Mouse (Mus musculus) heart, embryonic 13.5 days (tissue): ENCODE results near the gene Slc26a11. TPM values are rescaled to one million over a fixed set of nuclear protein-coding genes. Genes with fewer than 3 reads are reported as not detected.

Experiments
- ATAC-seq: fragments of 200-750 bp; cut with Nextera tagmentation; 2 replicates; pipeline ENCODE4 v1.8.0; 2017; ENCODE audit warnings: moderate TSS enrichment; ENCODE audit not compliant: insufficient number of reproducible peaks, low FRiP score, low TSS enrichment; ENCODE audit errors: extremely low read depth
- H3K27ac ChIP-seq: fragments of 300-500 bp; sonication (generic); replicated peaks from 2 replicates; pipeline ENCODE4 v1.5.1; 2015; ENCODE audit warnings: moderate library complexity, mild to moderate bottlenecking, inconsistent platforms
- H3K27me3 ChIP-seq: fragments of 300-500 bp; sonication (generic); replicated peaks from 2 replicates; pipeline ENCODE4 v1.6.1; 2015; ENCODE audit warnings: mild to moderate bottlenecking, inconsistent platforms
- H3K36me3 ChIP-seq: fragments of 300-500 bp; sonication (generic); 2 replicates; pipeline ENCODE4 v1.6.1; 2015; ENCODE audit warnings: mild to moderate bottlenecking, inconsistent platforms
- H3K4me1 ChIP-seq: fragments of 300-500 bp; sonication (generic); 2 replicates; pipeline ENCODE4 v1.6.1; 2015; ENCODE audit warnings: inconsistent platforms
- H3K4me2 ChIP-seq: fragments of 300-500 bp; sonication (generic); 2 replicates; pipeline ENCODE4 v1.6.1; 2015; ENCODE audit warnings: inconsistent platforms, mild to moderate bottlenecking, moderate library complexity
- H3K4me3 ChIP-seq: fragments of 300-500 bp; sonication (generic); 2 replicates; pipeline ENCODE4 v1.5.1; 2015; ENCODE audit warnings: moderate library complexity, mild to moderate bottlenecking, inconsistent platforms
- H3K9ac ChIP-seq: fragments of 300-500 bp; sonication (generic); 2 replicates; pipeline ENCODE4 v1.6.1; 2015; ENCODE audit warnings: inconsistent platforms, mild to moderate bottlenecking, moderate library complexity
- H3K9me3 ChIP-seq: fragments of 300-500 bp; sonication (generic); 2 replicates; pipeline ENCODE4 v1.6.1; 2016; ENCODE audit warnings: inconsistent platforms
- WGBS: fragments of 180-500 bp; shearing (Covaris S2); methylation state at CpG from one replicate; pipeline ENCODE4 v1.1.7; 2015; ENCODE audit warnings: mixed read lengths; 5-methylcytosine and 5-hydroxymethylcytosine counted together
- microRNA counts: library from miRNA; unstranded; fragments of <30 nt; microRNA quantifications from one replicate; lab custom pipeline; 2016
- microRNA-seq: library from miRNA; unstranded; fragments of <30 nt; microRNA quantifications from one replicate; pipeline ENCODE4, GENCODE M21; 2016
- polyA plus RNA-seq: library from polyadenylated mRNA; unstranded; fragments of >200 nt; fragmentation: Nextera tagmentation; extraction: Ambion mirVana; gene quantifications from 2 replicates; pipeline ENCODE4 v1.2.1, GENCODE M21; 2015

Slc26a11 gene
- polyA plus RNA-seq, 1 experiment from 2014 or later: 9.3 TPM

GRCm38 (mm10) chr11:119404627-119405026 lies 49.3 kb downstream of the Slc26a11 start:
- Histone ChIP-seq H3K4me1 (peaks cover 4% of the 10 kb centered on the region; the same call in 1 of the 2 replicates), H3K36me3 (peaks cover 58% of the 10 kb centered on the region), H3K9ac (no peak overlapping the region), H3K27me3 (no peaks in the 10 kb centered on the region), H3K9me3 (no peaks in the 10 kb centered on the region), H3K4me2 (no peak overlapping the region), H3K4me3 (no peak overlapping the region), H3K27ac (no peak overlapping the region)
- ATAC-seq: no peak
- 63% methylated on average over 5 of the region's 5 CpGs for WGBS

- peaks cover 85% of the 10 kb centered on the region for H3K36me3 ChIP-seq
These were observed 52.0 kb downstream of the Slc26a11 start for GRCm38 (mm10) chr11:119407381-119407780.

GRCm38 (mm10) chr11:119407977-119408376 lies 52.6 kb downstream of the Slc26a11 start:
- Histone ChIP-seq H3K4me1 (no peaks in the 10 kb centered on the region), H3K4me3 (no peak overlapping the region), H3K9ac (no peak overlapping the region), H3K27ac (no peak overlapping the region), H3K36me3 (peaks cover 86% of the 10 kb centered on the region), H3K27me3 (no peaks in the 10 kb centered on the region), H3K4me2 (no peak overlapping the region), H3K9me3 (no peaks in the 10 kb centered on the region)
- 54% methylated on average over 5 of the region's 5 CpGs for WGBS
- no peak for ATAC-seq

More at GRCm38 (mm10) chr11:119407381-119407780, 52.0 kb downstream of the Slc26a11 start:
- Histone ChIP-seq H3K27me3 (no peaks in the 10 kb centered on the region), H3K4me3 (no peak overlapping the region), H3K4me2 (no peak overlapping the region), H3K9me3 (no peaks in the 10 kb centered on the region), H3K9ac (no peak overlapping the region), H3K27ac (no peak overlapping the region), H3K4me1 (peaks cover 1% of the 10 kb centered on the region; the same call in 1 of the 2 replicates)
- WGBS: 80% methylated on average over 6 of the region's 6 CpGs
- ATAC-seq: no peak

GRCm38 (mm10) chr11:119419327-119420118 lies 64.2 kb downstream of the Slc26a11 start:
- H3K4me2 ChIP-seq: no peak overlapping the region
- H3K4me3 ChIP-seq: no peak overlapping the region
- peaks cover 94% of the 10 kb centered on the region for H3K36me3 ChIP-seq
- no peaks in the 10 kb centered on the region for H3K9me3 ChIP-seq
- no peaks in the 10 kb centered on the region for H3K27me3 ChIP-seq
- WGBS: 56% methylated on average over 16 of the region's 16 CpGs
- no peak for ATAC-seq
- H3K9ac ChIP-seq: 0 out of 2 replicates have a peak overlapping the region, but pooled peaks have one; percentile 40
- H3K27ac ChIP-seq: peak overlapping the region; percentile 28; the same call in 1 of the 2 replicates
- H3K4me1 ChIP-seq: peaks cover 6% of the 10 kb centered on the region; the same call in 1 of the 2 replicates

GRCm38 (mm10) chr11:119420426-119420825 lies 65.1 kb downstream of the Slc26a11 start:
- no peak overlapping the region for H3K9ac ChIP-seq

GRCm38 (mm10) chr11:119427431-119427830 lies 72.1 kb downstream of the Slc26a11 start:
- Histone ChIP-seq H3K4me2 (no peak overlapping the region), H3K9me3 (no peaks in the 10 kb centered on the region), H3K9ac (no peak overlapping the region; the same call in 1 of the 2 replicates), H3K36me3 (peaks cover 79% of the 10 kb centered on the region), H3K27me3 (no peaks in the 10 kb centered on the region), H3K4me3 (no peak overlapping the region), H3K27ac (no peak overlapping the region), H3K4me1 (peaks cover 17% of the 10 kb centered on the region)
- ATAC-seq: no peak
- 61% methylated on average over 6 of the region's 6 CpGs for WGBS

More at GRCm38 (mm10) chr11:119420426-119420825, 65.1 kb downstream of the Slc26a11 start:
- Histone ChIP-seq H3K9me3 (no peaks in the 10 kb centered on the region), H3K27me3 (no peaks in the 10 kb centered on the region), H3K4me1 (peaks cover 6% of the 10 kb centered on the region; the same call in 1 of the 2 replicates), H3K4me2 (no peak overlapping the region), H3K36me3 (peaks cover 91% of the 10 kb centered on the region), H3K27ac (no peak overlapping the region), H3K4me3 (no peak overlapping the region)
- no peak for ATAC-seq
- WGBS: 78% methylated on average over 5 of the region's 5 CpGs

- peaks cover 79% of the 10 kb centered on the region for H3K36me3 ChIP-seq
- peak overlapping the region; percentile 39 for H3K4me3 ChIP-seq
- H3K9ac ChIP-seq: peak overlapping the region; percentile 67
- ATAC-seq: no peak
- WGBS: 70% methylated on average over 5 of the region's 5 CpGs
- H3K4me1 ChIP-seq: peaks cover 17% of the 10 kb centered on the region
- no peak overlapping the region for H3K27ac ChIP-seq
- no peaks in the 10 kb centered on the region for H3K9me3 ChIP-seq
- no peaks in the 10 kb centered on the region for H3K27me3 ChIP-seq
- peak overlapping the region; percentile 68 for H3K4me2 ChIP-seq
These were observed 72.6 kb downstream of the Slc26a11 start for GRCm38 (mm10) chr11:119427986-119428385.

- Histone ChIP-seq H3K4me3 (peak overlapping the region; percentile 39), H3K9me3 (no peaks in the 10 kb centered on the region), H3K9ac (peak overlapping the region; percentile 67), H3K27me3 (no peaks in the 10 kb centered on the region), H3K4me2 (peak overlapping the region; percentile 68), H3K4me1 (peaks cover 17% of the 10 kb centered on the region), H3K27ac (peak overlapping the region; percentile 39; the same call in 1 of the 2 replicates), H3K36me3 (peaks cover 79% of the 10 kb centered on the region)
- WGBS: under 1% methylated on average over 25 of the region's 35 CpGs
- ATAC-seq: peak; percentile 48; the same call in 1 of the 2 replicates
These were observed 73.3 kb downstream of the Slc26a11 start for GRCm38 (mm10) chr11:119428649-119429136.

MicroRNAs encoded within 50 kb of the gene (microRNA counts, 519-probe panel; counts per million panel counts)
- 209 counts per million, percentile 61 among the panel's probes with 10 or more counts for microRNA mmu-miR-1932 (lab: Ali Mortazavi, UCI)

Small RNA genes lying within 50 kb of the gene (microRNA-seq; reads per million reads assigned to microRNA genes)
- gene Mir1932: not detected

Other genes with a start within 250 kb of the Slc26a11 start
- 9.6 and 9.7 TPM in 2 replicates for gene Tbc1d16, start 127.1 kb upstream of the Slc26a11 start, polyA plus RNA-seq
- gene Ccdc40, start 127.0 kb upstream of the Slc26a11 start, polyA plus RNA-seq: 1.5 and 3.1 TPM in 2 replicates
- 103 and 104 TPM in 2 replicates for gene Gaa, start 87.7 kb upstream of the Slc26a11 start, polyA plus RNA-seq
- gene Eif4a3, start 55.5 kb upstream of the Slc26a11 start, polyA plus RNA-seq: 281 and 304 TPM in 2 replicates
- gene Card14, start 47.8 kb upstream of the Slc26a11 start, polyA plus RNA-seq: 0.36 and 0.37 TPM in 2 replicates
- gene Sgsh, start within 50 bp of the Slc26a11 start, polyA plus RNA-seq: 5.7 and 6.9 TPM in 2 replicates
- gene Rnf213, start 37.5 kb downstream of the Slc26a11 start, polyA plus RNA-seq: 5.5 and 6.8 TPM in 2 replicates
- 10.8 and 11.7 TPM in 2 replicates for gene Endov, start 135.8 kb downstream of the Slc26a11 start, polyA plus RNA-seq
- gene Nptx1, start 192.2 kb downstream of the Slc26a11 start, polyA plus RNA-seq: 0.66 and 0.75 TPM in 2 replicates
- gene Rptor, start 247.3 kb downstream of the Slc26a11 start, polyA plus RNA-seq: 7.0 and 7.1 TPM in 2 replicates